10 mouse cellular contexts compared by ENCODE assay signal in the genomic region with DNA sequence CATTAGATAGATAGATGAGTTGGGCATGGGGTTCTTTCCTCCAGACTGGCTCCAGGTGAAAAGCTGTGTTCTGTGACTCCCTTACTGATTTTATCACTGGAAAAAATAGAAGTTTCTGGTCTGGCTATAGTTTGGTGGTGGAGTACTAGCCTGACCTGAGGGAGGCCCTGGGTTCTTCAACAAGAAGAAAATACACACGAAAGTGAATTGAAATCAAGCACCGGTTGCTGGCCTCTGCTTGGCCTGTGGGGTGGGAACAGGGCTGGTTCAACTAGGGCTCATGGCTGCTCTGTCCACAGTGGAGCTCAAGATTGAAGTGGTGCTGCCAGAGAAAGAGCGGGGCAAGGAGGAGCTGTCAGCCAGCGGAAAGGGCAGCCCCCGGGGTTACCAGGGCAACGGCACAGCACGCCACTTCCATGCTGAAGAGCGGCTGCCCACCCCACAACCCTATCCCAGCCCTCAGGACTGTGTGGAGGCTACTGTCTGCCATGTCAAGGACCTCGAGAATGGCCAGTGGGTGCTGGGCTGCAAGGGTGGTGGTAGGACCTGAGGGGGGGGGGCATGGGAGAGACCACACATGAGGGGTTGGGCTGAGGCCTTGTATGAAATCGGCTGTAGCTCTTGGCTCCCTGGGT. TPM values are rescaled to one million over a fixed set of nuclear protein-coding genes. Genes with fewer than 3 reads are reported as not detected.
DNase-seq lines count a peak whose midpoint lies in the region; ATAC-seq lines count a peak whose summit lies in the region.
"Had no signal": no experiment of that assay in that cellular context is flagged by ENCODE, and none has a peak within 500 bp of the region (broad histone marks: within the 10 kb centered on the region; RNA-seq: fewer than 3 reads in every experiment).

No protein-coding gene starts in this region.

- H3K4me1 ChIP-seq in embryonic facial prominence, embryonic 12.5 days, result peaks cover 9% of the 10 kb centered on the region; the same call in 1 of the 2 replicates
- peaks cover 17% of the 10 kb centered on the region for H3K4me1 ChIP-seq in hindbrain, embryonic 15.5 days (replicated peaks)
- H3K4me1 ChIP-seq in neural tube, embryonic 12.5 days, result peaks cover 12% of the 10 kb centered on the region

- H3K4me2 ChIP-seq in embryonic facial prominence, embryonic 12.5 days (replicated peaks), result no peak overlapping the region
- no peak overlapping the region; the same call in 1 of the 2 replicates for H3K4me2 ChIP-seq in hindbrain, embryonic 15.5 days
- H3K4me2 ChIP-seq in neural tube, embryonic 12.5 days (replicated peaks), result peak overlapping the region; percentile 27; the same call in 1 of the 2 replicates

- ATAC-seq in embryonic facial prominence, embryonic 12.5 days (ENCODE audit: insufficient number of reproducible peaks, insufficient read depth, low FRiP score, low TSS enrichment), result 0 out of 2 replicates have a peak, but pooled peaks have one; percentile 48
- ATAC-seq in hindbrain, embryonic 15.5 days (ENCODE audit: low FRiP score, low read depth), result peak; percentile 81
- peak; percentile 85 for ATAC-seq in neural tube, embryonic 12.5 days (ENCODE audit: low FRiP score, low read depth)

- H3K27me3 ChIP-seq in embryonic facial prominence, embryonic 12.5 days, result no peaks in the 10 kb centered on the region
- no peaks in the 10 kb centered on the region for H3K27me3 ChIP-seq in hindbrain, embryonic 15.5 days
- no peaks in the 10 kb centered on the region for H3K27me3 ChIP-seq in neural tube, embryonic 12.5 days (replicated peaks)

- no peak overlapping the region for H3K9ac ChIP-seq in embryonic facial prominence, embryonic 12.5 days
- no peak overlapping the region for H3K9ac ChIP-seq in hindbrain, embryonic 15.5 days
- H3K9ac ChIP-seq in neural tube, embryonic 12.5 days, result no peak overlapping the region

- 32% methylated on average over 10 of the region's 10 CpGs for WGBS in embryonic facial prominence, embryonic 12.5 days
- 12% methylated on average over 10 of the region's 10 CpGs for WGBS in hindbrain, embryonic 15.5 days
- WGBS in neural tube, embryonic 12.5 days, result 20% methylated on average over 10 of the region's 10 CpGs

- no peak overlapping the region for H3K4me3 ChIP-seq in embryonic facial prominence, embryonic 12.5 days
- H3K4me3 ChIP-seq in hindbrain, embryonic 15.5 days, result no peak overlapping the region
- H3K4me3 ChIP-seq in neural tube, embryonic 12.5 days, result no peak overlapping the region

- intact Hi-C loops in left cerebral cortex, postnatal 4 days (cut with DNase I), result no loop called here

- DNase-seq in left cerebral cortex, postnatal 4 days, result peak; percentile 86
- DNase-seq in left cerebral cortex, adult 18-20 months (ENCODE audit: low spot score in 2 of 2), result no peak
- DNase-seq in thymus, postnatal 14 days, result no peak
- no peak for DNase-seq in ovary, adult 18-20 months (ENCODE audit: low spot score)
- DNase-seq in ovary, postnatal 10 days (ENCODE audit: low spot score), result no peak
- DNase-seq: adrenal gland, postnatal 25 days; thymus, adult 2 months had no signal

- H3K9me3 ChIP-seq in embryonic facial prominence, embryonic 12.5 days, result no peaks in the 10 kb centered on the region
- no peaks in the 10 kb centered on the region for H3K9me3 ChIP-seq in hindbrain, embryonic 15.5 days
- no peaks in the 10 kb centered on the region for H3K9me3 ChIP-seq in neural tube, embryonic 12.5 days

- no peak overlapping the region for H3K27ac ChIP-seq in embryonic facial prominence, embryonic 12.5 days
- H3K27ac ChIP-seq in hindbrain, embryonic 15.5 days (replicated peaks), result peak overlapping the region; percentile 45
- H3K27ac ChIP-seq in neural tube, embryonic 12.5 days, result no peak overlapping the region

- H3K36me3 ChIP-seq in embryonic facial prominence, embryonic 12.5 days, result no peaks in the 10 kb centered on the region
- H3K36me3 ChIP-seq in hindbrain, embryonic 15.5 days, result no peaks in the 10 kb centered on the region
- H3K36me3 ChIP-seq in neural tube, embryonic 12.5 days, result no peaks in the 10 kb centered on the region

RNA-seq across cellular contexts. Expression of a gene that starts 9.1 kb away (rescaled TPM):
- total RNA-seq in left cerebral cortex, postnatal 4 days (2021), result 100 to 1,000 TPM; 158 to 182 TPM
- total RNA-seq in left cerebral cortex, adult 18-20 months (2021), result 100 to 1,000 TPM; 161 to 171 TPM
- 104 and 118 TPM in 2 replicates for polyA plus RNA-seq in embryonic facial prominence, embryonic 12.5 days (2016; fragmentation: Nextera tagmentation; extraction: Ambion mirVana)
- polyA plus RNA-seq in hindbrain, embryonic 15.5 days (2015; fragmentation: Nextera tagmentation; extraction: Ambion mirVana), result 134 and 136 TPM in 2 replicates
- polyA plus RNA-seq in neural tube, embryonic 12.5 days (2016; fragmentation: Nextera tagmentation; extraction: Ambion mirVana), result 116 and 135 TPM in 2 replicates

RNA-seq across cellular contexts. Expression of a gene that starts 10.0 kb away (rescaled TPM):
- total RNA-seq in left cerebral cortex, postnatal 4 days (2021), result 10 to 100 TPM in 1 of 2 experiments, 1 to 10 TPM in 1; 9.3 to 13.6 TPM
- 100 to 1,000 TPM; 129 to 153 TPM for total RNA-seq in left cerebral cortex, adult 18-20 months (2021)
- polyA plus RNA-seq in embryonic facial prominence, embryonic 12.5 days (2016; fragmentation: Nextera tagmentation; extraction: Ambion mirVana), result 1.0 and 1.5 TPM in 2 replicates
- polyA plus RNA-seq in hindbrain, embryonic 15.5 days (2015; fragmentation: Nextera tagmentation; extraction: Ambion mirVana), result 11.7 and 13.3 TPM in 2 replicates
- 1.1 and 3.2 TPM in 2 replicates for polyA plus RNA-seq in neural tube, embryonic 12.5 days (2016; fragmentation: Nextera tagmentation; extraction: Ambion mirVana)

RNA-seq across cellular contexts. Expression of a gene that starts 31.6 kb away (rescaled TPM):
- total RNA-seq in left cerebral cortex, postnatal 4 days (2021), result 10 to 100 TPM; 34.5 to 36.4 TPM
- total RNA-seq in left cerebral cortex, adult 18-20 months (2021), result 10 to 100 TPM; 40.0 to 45.4 TPM
- 66.6 and 73.1 TPM in 2 replicates for polyA plus RNA-seq in embryonic facial prominence, embryonic 12.5 days (2016; fragmentation: Nextera tagmentation; extraction: Ambion mirVana)
- 61.8 and 64.5 TPM in 2 replicates for polyA plus RNA-seq in hindbrain, embryonic 15.5 days (2015; fragmentation: Nextera tagmentation; extraction: Ambion mirVana)
- 62.7 and 71.0 TPM in 2 replicates for polyA plus RNA-seq in neural tube, embryonic 12.5 days (2016; fragmentation: Nextera tagmentation; extraction: Ambion mirVana)

RNA-seq across cellular contexts. Expression of a gene that starts 47.6 kb away (rescaled TPM):
- total RNA-seq in left cerebral cortex, postnatal 4 days (2021), result 10 to 100 TPM; 35.7 to 35.8 TPM
- 10 to 100 TPM; 37.0 to 39.8 TPM for total RNA-seq in left cerebral cortex, adult 18-20 months (2021)
- polyA plus RNA-seq in embryonic facial prominence, embryonic 12.5 days (2016; fragmentation: Nextera tagmentation; extraction: Ambion mirVana), result 91.3 and 91.7 TPM in 2 replicates
- 79.6 and 85.2 TPM in 2 replicates for polyA plus RNA-seq in hindbrain, embryonic 15.5 days (2015; fragmentation: Nextera tagmentation; extraction: Ambion mirVana)
- polyA plus RNA-seq in neural tube, embryonic 12.5 days (2016; fragmentation: Nextera tagmentation; extraction: Ambion mirVana), result 91.0 and 102 TPM in 2 replicates
